Mouse (Mus musculus) cerebellum, adult 11 months (tissue): ENCODE measurements around the gene Hadh.

Experiments
- DNase-seq: peaks from one replicate; pipeline ENCODE4 v3.0.0; 2022

Hadh gene

DNA sequence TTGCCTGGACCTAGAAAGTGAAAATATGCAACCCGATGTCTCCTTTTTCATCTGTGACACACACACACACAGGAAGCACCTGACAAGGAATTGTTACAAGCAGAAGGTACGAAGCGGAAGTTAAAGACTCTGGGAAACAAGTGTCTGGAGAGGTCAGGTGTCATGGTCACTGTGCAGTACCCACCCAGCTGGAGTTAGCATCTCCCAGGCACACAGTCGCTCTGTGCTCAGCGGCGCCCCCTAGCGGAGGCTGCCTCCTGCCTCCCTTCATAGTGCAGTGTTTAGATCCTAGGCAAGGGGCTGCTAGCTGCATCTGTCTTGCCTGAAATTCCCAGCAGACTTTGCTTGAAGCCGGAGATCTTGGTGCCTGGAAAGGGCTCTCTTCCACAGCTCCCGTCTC, 57.1 kb downstream of the Hadh start:
- DNase-seq: no peak

DNA sequence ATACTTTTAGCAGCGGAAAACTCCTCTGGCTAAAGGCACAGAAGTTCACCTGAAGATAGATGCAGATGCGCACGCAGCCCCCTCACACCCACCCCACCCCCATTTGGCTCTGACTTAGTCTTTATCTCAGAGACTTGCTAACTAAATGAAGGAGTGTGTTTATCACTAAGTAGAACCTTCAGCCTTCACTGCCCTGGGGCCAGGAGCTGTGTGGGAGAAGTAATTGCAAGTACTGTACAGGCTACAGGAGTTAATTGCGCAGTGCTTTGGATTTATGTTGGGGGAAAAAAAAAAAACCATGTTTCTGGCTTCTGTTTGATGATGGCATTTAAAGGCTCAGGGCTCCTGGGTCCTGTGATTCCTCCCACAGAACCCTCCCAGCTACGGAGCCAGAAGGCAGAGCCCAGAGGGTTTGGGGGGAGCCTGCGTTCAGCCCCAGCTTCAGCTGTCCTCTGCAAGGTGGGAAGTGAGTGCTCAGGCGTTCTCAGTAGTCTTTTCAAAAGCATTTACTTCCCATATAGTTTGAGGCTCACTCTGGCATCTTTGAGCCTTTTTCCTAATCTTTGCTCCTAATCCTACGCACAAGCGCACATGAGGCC, 57.7 kb downstream of the Hadh start:
- no peak for DNase-seq

DNA sequence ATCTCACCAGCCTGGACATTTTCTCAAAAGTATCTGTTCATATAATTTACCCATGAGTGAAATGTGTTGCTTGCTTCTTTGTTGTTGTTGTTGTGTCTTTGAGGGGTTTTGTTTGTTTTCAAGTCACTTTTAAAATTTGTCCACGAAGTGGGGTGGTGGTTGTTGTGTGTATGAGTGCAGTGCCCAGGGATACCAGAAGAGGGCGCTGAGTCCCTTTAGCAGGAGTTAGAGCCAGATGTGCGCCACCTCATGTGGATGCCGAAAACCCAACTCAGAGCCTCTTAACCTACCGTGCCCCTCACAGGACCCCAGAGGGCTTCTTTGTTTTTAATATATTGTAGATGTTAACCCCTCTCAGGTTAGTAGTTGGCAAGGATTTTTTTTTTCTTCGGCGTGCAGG, 59.7 kb downstream of the Hadh start:
- no peak for DNase-seq

DNA sequence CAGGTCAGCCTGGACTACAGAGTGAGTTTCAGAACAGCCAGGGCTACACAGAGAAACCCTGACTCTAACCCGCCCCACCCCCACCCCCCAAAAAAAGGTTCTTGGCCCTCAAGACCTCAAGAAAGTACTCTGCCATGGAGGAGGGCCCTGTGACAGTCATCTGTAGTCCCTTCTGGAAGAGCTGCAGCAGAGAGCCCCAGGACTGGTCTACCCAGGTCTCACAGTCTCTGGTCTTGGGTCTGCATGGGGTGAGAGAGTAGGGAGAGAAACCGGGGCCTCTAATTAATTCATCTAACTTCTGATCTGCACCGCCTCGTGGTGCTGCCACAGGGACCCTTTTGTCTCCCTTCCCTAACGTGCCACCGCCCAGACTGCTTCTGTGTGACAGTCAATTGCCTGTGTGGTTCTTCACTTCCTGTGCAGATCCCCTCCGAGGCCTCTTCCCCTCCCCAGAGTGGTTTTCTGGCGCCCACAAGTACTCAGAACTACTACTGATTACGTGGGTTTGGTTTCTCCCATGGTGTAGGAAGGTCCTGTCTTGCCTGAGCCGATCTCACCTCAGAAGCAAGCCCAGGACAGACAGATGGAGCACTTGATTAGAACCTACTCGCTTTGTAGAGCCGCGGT, 63.5 kb downstream of the Hadh start:
- no peak for DNase-seq

DNA sequence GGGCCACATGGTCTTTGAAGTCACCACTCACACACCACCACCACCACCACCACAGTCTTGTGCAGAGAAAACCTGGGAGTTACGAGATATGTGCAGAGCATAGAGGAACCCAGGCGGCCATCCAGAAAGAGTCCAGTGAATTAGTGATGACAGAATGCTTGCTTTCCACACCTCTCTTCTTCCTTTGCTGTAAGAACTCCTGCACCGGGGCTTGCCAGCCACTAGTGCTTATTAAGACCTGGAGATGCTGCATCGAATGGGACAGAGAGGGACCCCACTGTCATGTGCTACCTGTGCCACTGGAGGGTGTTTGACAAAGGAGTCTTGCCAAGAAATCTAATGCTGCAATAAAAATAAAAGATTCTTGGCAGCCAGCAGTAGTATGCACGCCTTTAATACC, 64.1 kb downstream of the Hadh start:
- DNase-seq: no peak

DNA sequence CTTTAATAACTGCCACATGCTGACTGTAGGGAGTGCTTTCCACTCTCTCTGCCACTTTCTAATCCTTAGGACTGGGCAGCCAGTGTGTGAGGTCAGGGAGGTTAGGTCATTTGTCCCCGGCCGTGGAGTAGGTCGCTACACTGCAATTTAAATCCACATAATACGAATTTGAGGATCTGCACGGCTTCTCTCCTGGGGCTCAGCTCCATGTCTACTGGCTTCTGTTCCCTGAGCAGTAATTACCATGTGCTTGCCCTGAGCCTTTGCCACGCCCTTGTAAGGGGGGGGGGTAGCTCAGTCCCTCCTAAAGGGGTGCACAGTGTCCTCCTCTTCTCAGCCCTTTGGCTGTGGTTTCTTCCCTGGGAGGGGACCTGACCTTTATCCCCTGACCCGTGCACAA, 69.6 kb downstream of the Hadh start:
- no peak for DNase-seq

DNA sequence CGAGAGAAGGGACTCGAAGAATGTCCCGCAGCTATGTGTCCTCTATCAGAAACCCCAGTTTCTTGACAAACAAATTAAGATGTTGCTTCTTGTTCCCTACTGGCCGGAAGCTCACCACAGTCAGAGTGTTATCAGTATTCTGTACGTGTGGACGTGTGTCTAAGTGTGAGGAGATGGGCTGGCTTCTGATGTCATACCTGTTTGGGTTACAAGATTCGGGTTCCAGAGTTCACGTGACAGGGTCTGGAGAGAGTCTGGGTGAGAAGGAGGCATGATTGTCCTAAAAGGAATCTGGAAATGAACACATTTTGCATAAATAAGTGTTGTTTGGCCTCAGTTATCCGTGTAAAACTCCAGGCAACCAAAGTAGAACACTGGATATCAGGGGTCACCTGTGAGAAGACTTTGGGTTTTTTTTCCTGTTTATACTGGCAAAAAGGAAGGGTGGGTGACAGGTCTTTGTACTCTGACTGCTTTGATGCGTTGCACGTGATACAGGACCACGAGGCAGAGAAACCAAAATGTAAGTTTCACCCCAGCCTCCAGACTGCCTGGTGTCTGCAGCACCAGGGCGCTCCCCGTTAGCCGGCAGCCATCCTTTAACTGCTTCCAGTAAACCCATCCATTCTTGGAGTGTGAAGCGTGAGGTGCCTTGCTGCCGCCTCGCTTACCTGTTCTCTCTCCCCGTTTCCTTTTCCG, 72.2 kb downstream of the Hadh start:
- DNase-seq: no peak

DNA sequence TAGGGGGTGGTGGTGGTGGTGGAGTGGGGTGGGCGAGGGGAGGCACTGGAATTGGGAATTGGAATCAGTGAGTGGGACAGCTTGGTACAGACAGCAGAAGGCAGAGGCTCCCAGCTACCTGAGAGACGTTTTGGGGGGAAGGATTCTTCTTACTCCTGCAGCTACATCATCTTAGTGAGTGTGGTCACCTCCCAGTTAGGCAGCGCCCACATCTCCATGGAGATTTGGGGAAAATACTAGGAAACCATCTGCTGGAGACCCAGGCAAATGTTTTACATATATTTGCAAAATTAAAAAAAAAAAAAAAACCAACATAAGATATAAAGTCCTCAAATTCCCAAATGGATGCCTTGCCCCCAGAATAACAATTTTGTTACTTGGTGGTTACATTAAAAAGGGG, 72.9 kb downstream of the Hadh start:
- DNase-seq: no peak

DNA sequence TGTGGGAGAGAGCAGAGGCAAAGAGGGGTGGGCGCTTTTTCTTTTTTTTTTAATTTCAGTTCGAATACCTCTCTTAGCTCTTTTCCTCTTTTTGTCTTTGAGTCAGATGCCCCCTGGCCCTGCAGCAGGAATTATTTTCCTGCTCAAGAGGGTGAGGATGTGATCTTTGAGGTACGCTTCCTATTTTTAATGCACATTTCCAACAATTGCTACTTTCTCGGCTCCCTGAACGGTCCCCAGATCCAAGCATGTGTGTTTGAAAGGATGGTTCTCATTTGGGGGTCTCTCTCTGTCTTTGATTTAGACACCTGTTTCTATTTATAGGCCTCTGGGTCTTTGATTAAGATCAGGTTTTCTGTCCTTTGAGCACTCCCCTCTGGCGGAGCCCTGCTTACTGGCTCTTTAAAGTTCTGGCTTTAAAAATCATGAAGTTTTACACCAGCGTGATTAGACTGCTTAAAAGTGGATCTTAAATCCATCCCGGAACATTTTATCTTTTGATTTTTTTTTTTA, 75.3 kb downstream of the Hadh start:
- no peak for DNase-seq

DNA sequence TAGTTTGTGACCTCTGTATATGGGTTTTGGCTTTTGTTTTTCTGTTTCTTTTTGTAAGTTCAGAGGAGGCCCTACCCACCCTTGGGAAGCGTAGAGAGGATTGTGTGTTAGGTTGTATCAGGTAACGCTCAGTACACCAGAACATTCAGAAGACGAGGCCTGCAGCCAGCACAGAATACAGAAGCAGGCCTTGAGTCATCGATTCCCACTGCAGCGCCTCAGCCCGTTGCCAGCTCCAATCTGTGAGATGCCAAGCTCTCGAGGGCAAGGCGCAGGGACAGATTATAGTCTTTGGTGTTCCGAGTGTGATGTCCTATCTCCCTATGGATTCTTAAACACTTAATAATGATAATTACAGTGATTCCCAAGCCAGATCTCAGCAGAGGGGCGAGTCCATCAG, 75.9 kb downstream of the Hadh start:
- no peak for DNase-seq

DNA sequence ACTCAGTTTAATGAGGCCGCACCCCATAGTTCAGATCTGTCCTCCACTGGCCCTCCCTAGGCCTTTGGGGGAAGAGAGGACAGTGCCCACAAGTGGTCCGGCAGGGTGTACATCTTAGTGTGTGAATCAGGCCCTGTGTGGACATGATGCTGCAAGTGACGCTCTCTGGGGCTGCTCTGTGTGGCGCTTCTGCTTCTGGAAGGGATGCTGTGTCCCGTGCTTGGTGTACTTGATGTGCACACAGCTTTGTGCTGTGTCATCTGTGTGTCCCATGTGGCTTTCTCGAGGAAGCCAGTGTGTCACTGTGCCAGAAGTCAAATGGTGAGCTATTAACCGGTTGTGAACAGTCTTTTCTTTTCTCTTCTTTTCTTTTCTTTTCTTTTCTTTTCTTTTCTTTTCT, 80.4 kb downstream of the Hadh start:
- no peak for DNase-seq

DNA sequence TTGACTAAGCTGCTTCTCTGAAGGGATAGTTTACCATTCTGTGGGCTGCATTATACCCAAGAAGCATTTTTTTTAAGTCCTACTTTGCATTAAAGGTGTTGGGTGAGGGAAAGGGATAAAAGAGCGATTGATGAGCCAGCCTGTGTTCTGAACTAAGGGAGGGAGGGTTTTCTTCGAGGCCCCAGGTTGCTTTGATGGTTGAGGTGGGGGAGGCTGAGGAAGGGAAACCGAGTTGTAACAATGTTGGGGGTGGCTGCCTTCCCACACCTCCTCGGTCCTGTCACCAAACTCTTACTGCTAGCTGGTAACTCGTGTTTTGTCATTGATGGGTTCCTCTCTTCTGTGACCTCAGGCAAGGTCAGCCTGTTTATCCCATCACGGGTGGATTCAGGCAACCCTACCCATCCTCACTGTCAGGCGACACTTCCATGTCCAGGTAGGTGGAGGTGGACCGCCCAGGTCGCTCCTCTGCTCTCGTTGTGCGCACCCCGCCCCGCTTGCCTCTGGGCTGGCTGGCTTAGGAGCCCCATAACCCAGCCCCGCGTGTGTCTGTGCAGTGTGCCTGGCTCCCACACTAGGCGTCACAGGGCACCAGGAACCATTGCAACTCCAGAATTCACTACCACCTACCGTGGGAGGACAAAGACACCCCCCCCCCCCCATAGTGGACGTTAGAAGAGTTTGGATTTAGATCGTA, 81.1 kb downstream of the Hadh start:
- DNase-seq: no peak

DNA sequence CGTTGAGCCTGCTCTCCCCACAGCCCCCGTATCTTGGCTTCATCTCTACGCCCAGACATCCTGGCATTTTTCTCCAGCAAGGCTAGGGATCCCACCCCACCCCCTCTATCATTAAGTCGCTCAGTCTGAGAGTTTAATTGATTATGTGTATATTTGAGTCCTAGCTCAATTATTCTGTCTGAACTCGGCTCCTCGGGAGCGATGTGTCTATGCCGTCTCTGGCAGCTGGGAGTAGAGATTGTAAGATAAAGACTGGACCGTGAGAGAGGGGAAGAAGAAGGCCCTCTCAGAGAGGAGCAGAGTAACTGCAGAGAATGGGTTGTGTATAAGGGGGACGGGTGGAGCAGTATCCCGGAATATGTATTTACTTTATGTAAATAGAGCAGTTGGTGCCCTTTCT, 81.7 kb downstream of the Hadh start:
- no peak for DNase-seq

DNA sequence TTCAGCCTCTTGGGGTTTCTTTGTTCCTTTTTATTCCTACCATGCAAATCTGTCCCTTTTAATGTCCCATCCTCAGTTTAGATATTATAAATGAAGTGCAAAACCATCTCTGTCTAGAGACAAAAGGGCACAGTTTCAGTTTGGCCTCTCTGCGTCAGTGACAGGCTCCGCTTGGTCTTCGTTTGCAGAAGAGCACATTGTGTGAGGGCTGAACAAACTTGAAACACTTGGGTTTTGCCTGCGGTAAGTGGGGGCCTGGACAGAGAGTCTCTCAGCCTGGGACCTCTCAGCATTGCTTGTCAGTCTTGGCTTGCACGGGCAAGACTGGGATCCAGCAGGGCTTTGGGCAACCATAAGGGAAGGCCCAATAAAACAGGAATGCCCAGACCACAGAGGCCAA, 85.7 kb downstream of the Hadh start:
- DNase-seq: no peak
